Mouse (Mus musculus) CD4-positive naive resting alpha-beta T cell, adult 57 days (primary cell): ENCODE data around the gene Smim23. TPM values are rescaled to one million over a fixed set of nuclear protein-coding genes. Genes with fewer than 3 reads are reported as not detected.

Source experiments
- total RNA-seq: library from RNA; stranded (reverse); gene quantifications from one replicate; pipeline ENCODE4 v1.2.4, GENCODE M21; 2023

Gene Smim23
- not detected for total RNA-seq

DNA sequence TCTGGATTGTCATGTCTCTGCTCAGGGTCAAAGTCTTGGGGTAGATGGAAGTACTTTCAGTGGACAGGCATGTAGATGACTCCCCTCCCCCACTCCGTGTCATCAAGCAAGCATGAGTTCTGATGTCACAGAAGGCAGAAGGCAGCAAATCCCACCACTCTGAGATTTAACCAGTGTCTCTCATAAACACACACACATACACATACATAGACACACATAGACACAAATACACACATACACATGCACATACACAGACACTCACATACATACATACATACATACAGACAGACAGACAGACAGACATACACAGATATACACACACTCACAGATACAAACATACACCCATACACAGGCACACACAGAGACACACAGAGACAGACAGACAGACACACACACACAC is at the start of gene Smim23:
Gene Smim23 (minus strand): TSS at position 101 of the 400 bp plus-strand sequence.

Other genes starting within 250 kb of the Smim23 start
- 48.0 TPM for gene Fbxw11, start 181.9 kb downstream of the Smim23 start, total RNA-seq